Mouse (Mus musculus) heart, embryonic 13.5 days (tissue): ENCODE results near the gene Mnx1. TPM values are rescaled to one million over a fixed set of nuclear protein-coding genes. Genes with fewer than 3 reads are reported as not detected.
"Not testable (repeated sequence)": the region's sequence is repeated elsewhere in the genome, so short reads cannot be mapped to it uniquely, and the experiment has no call there.

Experiments used
- ATAC-seq: fragments of 200-750 bp; cut with Nextera tagmentation; 2 replicates; pipeline ENCODE4 v1.8.0; 2017; ENCODE audit warnings: moderate TSS enrichment; ENCODE audit not compliant: insufficient number of reproducible peaks, low FRiP score, low TSS enrichment; ENCODE audit errors: extremely low read depth
- H3K27ac ChIP-seq: fragments of 300-500 bp; sonication (generic); replicated peaks from 2 replicates; pipeline ENCODE4 v1.5.1; 2015; ENCODE audit warnings: moderate library complexity, mild to moderate bottlenecking, inconsistent platforms
- H3K27me3 ChIP-seq: fragments of 300-500 bp; sonication (generic); replicated peaks from 2 replicates; pipeline ENCODE4 v1.6.1; 2015; ENCODE audit warnings: mild to moderate bottlenecking, inconsistent platforms
- H3K36me3 ChIP-seq: fragments of 300-500 bp; sonication (generic); 2 replicates; pipeline ENCODE4 v1.6.1; 2015; ENCODE audit warnings: mild to moderate bottlenecking, inconsistent platforms
- H3K4me1 ChIP-seq: fragments of 300-500 bp; sonication (generic); 2 replicates; pipeline ENCODE4 v1.6.1; 2015; ENCODE audit warnings: inconsistent platforms
- H3K4me2 ChIP-seq: fragments of 300-500 bp; sonication (generic); 2 replicates; pipeline ENCODE4 v1.6.1; 2015; ENCODE audit warnings: inconsistent platforms, mild to moderate bottlenecking, moderate library complexity
- H3K4me3 ChIP-seq: fragments of 300-500 bp; sonication (generic); 2 replicates; pipeline ENCODE4 v1.5.1; 2015; ENCODE audit warnings: moderate library complexity, mild to moderate bottlenecking, inconsistent platforms
- H3K9ac ChIP-seq: fragments of 300-500 bp; sonication (generic); 2 replicates; pipeline ENCODE4 v1.6.1; 2015; ENCODE audit warnings: inconsistent platforms, mild to moderate bottlenecking, moderate library complexity
- H3K9me3 ChIP-seq: fragments of 300-500 bp; sonication (generic); 2 replicates; pipeline ENCODE4 v1.6.1; 2016; ENCODE audit warnings: inconsistent platforms
- WGBS: fragments of 180-500 bp; shearing (Covaris S2); methylation state at CpG from one replicate; pipeline ENCODE4 v1.1.7; 2015; ENCODE audit warnings: mixed read lengths; 5-methylcytosine and 5-hydroxymethylcytosine counted together
- polyA plus RNA-seq: library from polyadenylated mRNA; unstranded; fragments of >200 nt; fragmentation: Nextera tagmentation; extraction: Ambion mirVana; gene quantifications from 2 replicates; pipeline ENCODE4 v1.2.1, GENCODE M21; 2015

The Mnx1 gene
- polyA plus RNA-seq, 1 experiment from 2014 or later, result not detected

GRCm38 (mm10) chr5:29467489-29468350 lies 10.6 kb downstream of the Mnx1 start:
- 3% methylated on average over 67 of the region's 67 CpGs for WGBS
- Histone ChIP-seq H3K9ac (peak overlapping the region; percentile 58), H3K9me3 (no peaks in the 10 kb centered on the region), H3K36me3 (no peaks in the 10 kb centered on the region), H3K4me3 (peak overlapping the region; percentile 57), H3K27me3 (peaks cover 85% of the 10 kb centered on the region), H3K4me2 (peak overlapping the region; percentile 85), H3K27ac (no peak overlapping the region), H3K4me1 (peaks cover 10% of the 10 kb centered on the region)
- ATAC-seq, result no peak

GRCm38 (mm10) chr5:29462943-29463686 lies 15.2 kb downstream of the Mnx1 start:
- no peak for ATAC-seq
- no peak overlapping the region for H3K9ac ChIP-seq
- H3K4me1 ChIP-seq, result peaks cover 6% of the 10 kb centered on the region
- no peak overlapping the region for H3K27ac ChIP-seq
- H3K4me2 ChIP-seq, result no peak overlapping the region
- peaks cover 12% of the 10 kb centered on the region for H3K36me3 ChIP-seq
- no peaks in the 10 kb centered on the region for H3K9me3 ChIP-seq
- WGBS, result 59% methylated on average over 9 of the region's 9 CpGs
- H3K4me3 ChIP-seq, result no peak overlapping the region
- H3K27me3 ChIP-seq, result peaks cover 39% of the 10 kb centered on the region

- no peak for ATAC-seq
- WGBS, result 61% methylated on average over 5 of the region's 5 CpGs
- peaks cover 52% of the 10 kb centered on the region for H3K36me3 ChIP-seq
These were observed 21.2 kb downstream of the Mnx1 start for GRCm38 (mm10) chr5:29456895-29457656.

GRCm38 (mm10) chr5:29452352-29452751 lies 25.9 kb downstream of the Mnx1 start:
- Histone ChIP-seq H3K9ac (no peak overlapping the region), H3K27me3 (no peaks in the 10 kb centered on the region), H3K4me1 (peaks cover 2% of the 10 kb centered on the region; the same call in 1 of the 2 replicates), H3K4me3 (no peak overlapping the region), H3K9me3 (no peaks in the 10 kb centered on the region), H3K4me2 (no peak overlapping the region), H3K27ac (no peak overlapping the region), H3K36me3 (peaks cover 81% of the 10 kb centered on the region)
- WGBS, result 79% methylated on average over 4 of the region's 4 CpGs
- ATAC-seq, result no peak

More at GRCm38 (mm10) chr5:29456895-29457656, 21.2 kb downstream of the Mnx1 start:
- Histone ChIP-seq H3K9ac (no peak overlapping the region), H3K4me1 (peaks cover 3% of the 10 kb centered on the region; the same call in 1 of the 2 replicates), H3K9me3 (no peaks in the 10 kb centered on the region), H3K4me3 (no peak overlapping the region), H3K27me3 (no peaks in the 10 kb centered on the region), H3K4me2 (no peak overlapping the region), H3K27ac (no peak overlapping the region)

GRCm38 (mm10) chr5:29445275-29445674 lies 33.0 kb downstream of the Mnx1 start:
- no peak overlapping the region for H3K9ac ChIP-seq
- H3K36me3 ChIP-seq, result peaks cover 96% of the 10 kb centered on the region
- no peaks in the 10 kb centered on the region for H3K27me3 ChIP-seq
- H3K4me2 ChIP-seq, result no peak overlapping the region
- ATAC-seq, result no peak
- no peak overlapping the region for H3K4me3 ChIP-seq
- no peaks in the 10 kb centered on the region for H3K4me1 ChIP-seq
- H3K9me3 ChIP-seq, result no peaks in the 10 kb centered on the region
- 85% methylated on average over 2 of the region's 2 CpGs for WGBS
- no peak overlapping the region for H3K27ac ChIP-seq

- Histone ChIP-seq H3K27me3 (peaks cover 16% of the 10 kb centered on the region), H3K36me3 (peaks cover 59% of the 10 kb centered on the region), H3K4me2 (peak overlapping the region; percentile 93; the same call in 1 of the 2 replicates), H3K4me1 (peaks cover 27% of the 10 kb centered on the region)
- H3K4me3 ChIP-seq, H3K9ac ChIP-seq, H3K27ac ChIP-seq, ATAC-seq, H3K9me3 ChIP-seq: not testable (repeated sequence)
- WGBS, result 88% methylated on average over 6 of the region's 6 CpGs
These were observed 41.5 kb downstream of the Mnx1 start for GRCm38 (mm10) chr5:29436728-29437127.

- Histone ChIP-seq H3K4me2 (peak overlapping the region; percentile 93), H3K27me3 (peaks cover 20% of the 10 kb centered on the region), H3K9me3 (no peaks in the 10 kb centered on the region), H3K9ac (peak overlapping the region; percentile 92), H3K27ac (no peak overlapping the region), H3K36me3 (peaks cover 47% of the 10 kb centered on the region), H3K4me1 (peaks cover 27% of the 10 kb centered on the region), H3K4me3 (peak overlapping the region; percentile 82)
- WGBS, result 34% methylated on average over 8 of the region's 8 CpGs
- ATAC-seq, result no peak
These were observed 42.8 kb downstream of the Mnx1 start for GRCm38 (mm10) chr5:29435491-29435890.

GRCm38 (mm10) chr5:29434872-29435358 lies 43.4 kb downstream of the Mnx1 start:
- H3K9ac ChIP-seq, result peak overlapping the region; percentile 92
- peak overlapping the region; percentile 82 for H3K4me3 ChIP-seq
- H3K36me3 ChIP-seq, result peaks cover 41% of the 10 kb centered on the region
- peaks cover 22% of the 10 kb centered on the region for H3K27me3 ChIP-seq
- peak overlapping the region; percentile 93 for H3K4me2 ChIP-seq
- H3K9me3 ChIP-seq, result no peaks in the 10 kb centered on the region
- WGBS, result under 1% methylated on average over 48 of the region's 48 CpGs
- H3K4me1 ChIP-seq, result peaks cover 27% of the 10 kb centered on the region
- ATAC-seq, result peak; percentile 45
- H3K27ac ChIP-seq, result peak overlapping the region; percentile 70

GRCm38 (mm10) chr5:29434228-29434871 lies 43.9 kb downstream of the Mnx1 start, which contains the start of gene Nom1:
Gene Nom1 (plus strand): TSS chr5:29434664.
- Histone ChIP-seq H3K27me3 (peaks cover 22% of the 10 kb centered on the region), H3K27ac (peak within 1 kb of the TSS; percentile 70), H3K9ac (peak within 1 kb of the TSS; percentile 92), H3K4me1 (peaks cover 27% of the 10 kb centered on the region), H3K4me3 (peak within 1 kb of the TSS; percentile 82), H3K9me3 (no peaks in the 10 kb centered on the region), H3K36me3 (peaks cover 36% of the 10 kb centered on the region), H3K4me2 (peak within 1 kb of the TSS; percentile 93)
- WGBS, result 6% methylated on average over 29 of the region's 29 CpGs
- ATAC-seq, result peak; percentile 76

- not testable (repeated sequence) for H3K4me2 ChIP-seq, H3K9ac ChIP-seq, H3K4me1 ChIP-seq, H3K27ac ChIP-seq, H3K36me3 ChIP-seq, ATAC-seq, H3K4me3 ChIP-seq, H3K9me3 ChIP-seq
- 73% methylated on average over 3 of the region's 3 CpGs for WGBS
- H3K27me3 ChIP-seq, result peaks cover 17% of the 10 kb centered on the region
These were observed 54.9 kb downstream of the Mnx1 start for GRCm38 (mm10) chr5:29423330-29423729.
